Mouse (Mus musculus): ENCODE measurements at regions not wholly inside any gene's neighbourhood (a gene's known extent, or its start where the extent isn't known, plus 50 kb on each side); places are given as distances from the start of the nearest gene placed in this dataset.
"Not testable (repeated sequence)": the region's sequence is repeated elsewhere in the genome, so short reads cannot be mapped to it uniquely, and the experiment has no call there.

DNA sequence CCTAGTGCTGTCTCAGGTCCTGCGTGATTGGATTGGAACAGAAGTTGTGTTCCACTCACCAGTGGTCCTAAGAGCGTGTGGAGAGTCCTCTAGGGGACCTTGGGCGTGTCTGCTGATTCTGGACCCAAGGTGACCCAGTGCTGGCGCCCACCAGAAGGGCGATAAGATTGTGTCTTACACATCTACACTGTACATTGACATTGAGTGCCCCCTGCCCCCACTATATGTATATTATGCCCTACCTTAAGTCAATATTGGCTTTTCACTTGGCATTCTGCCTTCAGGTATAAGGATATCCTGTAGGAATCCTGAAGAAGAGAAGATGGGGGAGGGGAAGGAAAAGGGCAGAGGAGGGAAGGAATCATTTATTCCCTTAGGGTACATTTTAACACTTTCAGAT is 260.2 kb upstream of the Rgs17 start:
- no peak for DNase-seq

DNA sequence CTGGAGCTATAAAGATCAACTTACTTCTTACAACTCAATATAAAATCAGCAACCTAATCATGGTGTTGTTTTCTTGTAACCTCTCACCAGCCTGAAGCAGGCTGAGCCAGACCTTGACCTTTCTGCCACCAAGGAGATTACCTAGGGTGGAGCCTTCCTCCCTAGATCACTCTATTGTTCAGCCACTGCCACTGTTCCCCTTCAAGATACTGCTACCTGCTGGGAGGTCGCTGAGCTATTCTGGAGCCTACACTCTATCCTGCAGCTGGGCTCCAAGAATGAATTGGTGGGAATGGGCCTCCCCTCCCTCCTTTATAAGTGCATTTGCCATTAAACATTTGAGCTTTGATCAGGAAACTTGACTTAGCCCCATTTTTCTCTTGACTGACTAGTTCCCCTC is 242.1 kb upstream of the Rgs17 start:
- not testable (repeated sequence) for DNase-seq

DNA sequence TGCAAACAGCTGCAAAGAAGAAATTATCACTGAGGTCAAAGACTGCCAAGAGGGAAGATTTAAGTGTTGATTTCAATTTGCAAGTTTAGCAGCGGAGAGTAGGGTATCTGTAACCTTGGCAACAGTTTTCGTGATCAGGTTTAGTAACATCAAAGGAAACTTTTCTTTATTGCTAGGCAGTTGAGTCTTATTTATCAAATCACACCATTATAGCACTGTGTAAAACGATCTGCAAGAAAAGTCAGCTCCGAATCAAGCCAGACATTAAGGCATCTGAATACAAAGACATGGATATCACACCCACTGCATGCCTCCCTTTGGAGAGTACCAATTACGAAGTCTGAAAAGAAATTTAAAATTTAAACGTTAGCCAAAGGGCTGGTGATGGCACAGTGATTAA is 234.7 kb upstream of the Rgs17 start:
- DNase-seq = no peak

GRCm38 (mm10) chr10:6134091-6134490 is 211.9 kb upstream of the Rgs17 start:
- DNase-seq = no peak

DNA sequence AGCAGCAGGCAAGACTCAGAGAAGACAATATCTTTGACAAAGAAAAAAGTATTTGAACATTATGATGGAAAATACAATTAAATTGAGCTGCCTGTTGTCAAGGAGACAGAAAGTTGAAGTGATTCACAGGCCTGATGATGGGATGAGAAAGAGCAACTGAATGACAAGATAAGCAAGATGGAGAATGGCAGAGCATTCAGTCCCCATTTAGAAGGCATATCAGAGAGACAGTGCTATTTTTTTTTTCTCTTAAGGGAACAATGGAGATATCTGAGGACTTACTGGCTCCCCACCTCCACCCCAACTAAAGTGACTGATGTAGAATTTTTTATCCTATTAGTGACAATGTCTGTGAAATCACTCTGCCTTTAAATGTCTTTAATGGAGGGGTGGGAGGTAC is 202.2 kb upstream of the Rgs17 start:
- DNase-seq = not testable (repeated sequence)

DNA sequence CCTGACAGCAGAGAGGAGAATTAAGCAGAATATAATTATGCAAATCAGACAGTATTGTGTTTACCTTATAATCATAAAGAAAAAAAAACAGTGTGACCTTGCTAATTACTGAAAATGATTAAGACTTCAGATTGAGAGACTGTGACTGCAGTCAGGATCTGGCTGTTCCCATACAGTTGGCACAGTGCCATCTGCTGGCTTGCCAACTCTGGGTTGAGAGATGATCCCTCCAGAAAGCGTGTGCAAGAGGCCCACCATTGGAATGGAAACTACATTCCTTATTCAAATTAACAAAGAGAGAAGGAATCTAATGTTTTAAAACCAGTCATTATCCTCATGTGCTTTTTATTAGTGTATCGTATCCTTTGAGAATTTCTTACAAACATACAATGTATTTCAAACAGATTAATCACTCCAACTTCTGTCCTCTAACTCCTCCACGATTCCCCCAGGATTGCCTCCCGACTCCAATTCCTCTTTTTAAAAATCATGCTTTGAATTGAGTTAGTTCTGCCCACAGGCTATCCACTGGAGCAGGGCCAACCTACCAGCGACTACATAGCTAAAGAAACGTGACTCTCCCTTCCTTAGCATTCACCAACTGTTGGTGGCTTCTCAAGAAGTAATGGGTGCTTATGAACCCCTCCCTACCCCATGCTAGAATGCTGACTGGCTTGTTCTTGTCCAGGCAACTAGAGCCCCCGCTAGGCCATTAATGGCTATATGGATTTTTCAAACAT is 192.9 kb upstream of the Rgs17 start:
- DNase-seq = peak; percentile 94 to 95
